Mouse (Mus musculus): ENCODE data around the gene Pla2g1b. TPM values are rescaled to one million over a fixed set of nuclear protein-coding genes. Genes with fewer than 3 reads are reported as not detected.

The Pla2g1b gene
- polyA plus RNA-seq, 1 experiment from 2014 or later: not detected

GRCm38 (mm10) chr5:115454422-115455090, 11.5 kb upstream of the Pla2g1b start:
- ATAC-seq (replicated peaks; ENCODE audit: insufficient number of reproducible peaks, low FRiP score, low TSS enrichment, low read depth): no peak
- Histone ChIP-seq H3K4me2 (ENCODE audit: low read depth, low read length) (no peak overlapping the region), H3K27ac (replicated peaks; ENCODE audit: low read depth, low read length) (no peak overlapping the region), H3K4me1 (ENCODE audit: control insufficient read depth, insufficient read depth, low read length) (no peaks in the 10 kb centered on the region), H3K9ac (replicated peaks; ENCODE audit: low read length) (no peak overlapping the region), H3K36me3 (replicated peaks; ENCODE audit: control insufficient read depth, insufficient read depth, low read depth, low read length) (peaks cover 16% of the 10 kb centered on the region), H3K9me3 (replicated peaks; ENCODE audit: control insufficient read depth, low read length) (no peaks in the 10 kb centered on the region), H3K4me3 (ENCODE audit: low read depth, low read length) (no peak overlapping the region), H3K27me3 (ENCODE audit: control insufficient read depth, insufficient read depth, low read length) (no peaks in the 10 kb centered on the region)
- DNase-seq (ENCODE audit: low spot score): no peak
- 86% methylated on average over 12 of the region's 12 CpGs for WGBS

- Histone ChIP-seq H3K27me3 (ENCODE audit: control insufficient read depth, insufficient read depth, low read length) (no peaks in the 10 kb centered on the region), H3K4me3 (ENCODE audit: low read depth, low read length) (no peak overlapping the region), H3K9me3 (replicated peaks; ENCODE audit: control insufficient read depth, low read length) (no peaks in the 10 kb centered on the region), H3K9ac (replicated peaks; ENCODE audit: low read length) (no peak overlapping the region), H3K4me2 (ENCODE audit: low read depth, low read length) (no peak overlapping the region), H3K36me3 (replicated peaks; ENCODE audit: control insufficient read depth, insufficient read depth, low read depth, low read length) (peaks cover 5% of the 10 kb centered on the region), H3K27ac (replicated peaks; ENCODE audit: low read depth, low read length) (no peak overlapping the region), H3K4me1 (ENCODE audit: control insufficient read depth, insufficient read depth, low read length) (no peaks in the 10 kb centered on the region)
- no peak for DNase-seq (ENCODE audit: low spot score)
- WGBS: 81% methylated on average over 7 of the region's 7 CpGs
- ATAC-seq (replicated peaks; ENCODE audit: insufficient number of reproducible peaks, low FRiP score, low TSS enrichment, low read depth): no peak; the same call in 1 of the 2 replicates
Observed at GRCm38 (mm10) chr5:115455838-115456237, 10.2 kb upstream of the Pla2g1b start.

- Histone ChIP-seq H3K4me3 (ENCODE audit: low read depth, low read length) (no peak overlapping the region), H3K36me3 (replicated peaks; ENCODE audit: control insufficient read depth, insufficient read depth, low read depth, low read length) (no peaks in the 10 kb centered on the region; the same call in none of the 2 replicates), H3K9me3 (replicated peaks; ENCODE audit: control insufficient read depth, low read length) (no peaks in the 10 kb centered on the region), H3K27ac (replicated peaks; ENCODE audit: low read depth, low read length) (no peak overlapping the region), H3K4me2 (ENCODE audit: low read depth, low read length) (no peak overlapping the region), H3K9ac (replicated peaks; ENCODE audit: low read length) (no peak overlapping the region), H3K4me1 (ENCODE audit: control insufficient read depth, insufficient read depth, low read length) (no peaks in the 10 kb centered on the region), H3K27me3 (ENCODE audit: control insufficient read depth, insufficient read depth, low read length) (no peaks in the 10 kb centered on the region)
- ATAC-seq (replicated peaks; ENCODE audit: insufficient number of reproducible peaks, low FRiP score, low TSS enrichment, low read depth): no peak
- DNase-seq (ENCODE audit: low spot score): no peak
- WGBS: 56% methylated on average over 13 of the region's 13 CpGs
Observed at GRCm38 (mm10) chr5:115458918-115459317, 7.1 kb upstream of the Pla2g1b start.

GRCm38 (mm10) chr5:115464408-115465115, 1.5 kb upstream of the Pla2g1b start:
- H3K27me3 ChIP-seq (ENCODE audit: control insufficient read depth, insufficient read depth, low read length): no peaks in the 10 kb centered on the region
- H3K4me2 ChIP-seq (ENCODE audit: low read depth, low read length): no peak overlapping the region
- DNase-seq (ENCODE audit: low spot score) (no peak), ATAC-seq (replicated peaks; ENCODE audit: insufficient number of reproducible peaks, low FRiP score, low TSS enrichment, low read depth) (no peak)
- WGBS: 77% methylated on average over 18 of the region's 18 CpGs
- H3K9ac ChIP-seq (replicated peaks; ENCODE audit: low read length): no peak overlapping the region
- no peak overlapping the region for H3K4me3 ChIP-seq (ENCODE audit: low read depth, low read length)
- H3K27ac ChIP-seq (replicated peaks; ENCODE audit: low read depth, low read length): no peak overlapping the region
- no peaks in the 10 kb centered on the region for H3K9me3 ChIP-seq (replicated peaks; ENCODE audit: control insufficient read depth, low read length)
- no peaks in the 10 kb centered on the region for H3K36me3 ChIP-seq (replicated peaks; ENCODE audit: control insufficient read depth, insufficient read depth, low read depth, low read length)
- no peaks in the 10 kb centered on the region for H3K4me1 ChIP-seq (ENCODE audit: control insufficient read depth, insufficient read depth, low read length)

- WGBS: 69% methylated on average over 6 of the region's 6 CpGs
- Histone ChIP-seq H3K27ac (replicated peaks; ENCODE audit: low read depth, low read length) (no peak overlapping the region), H3K9me3 (replicated peaks; ENCODE audit: control insufficient read depth, low read length) (no peaks in the 10 kb centered on the region), H3K27me3 (ENCODE audit: control insufficient read depth, insufficient read depth, low read length) (no peaks in the 10 kb centered on the region), H3K4me3 (ENCODE audit: low read depth, low read length) (no peak overlapping the region), H3K36me3 (replicated peaks; ENCODE audit: control insufficient read depth, insufficient read depth, low read depth, low read length) (no peaks in the 10 kb centered on the region), H3K4me1 (ENCODE audit: control insufficient read depth, insufficient read depth, low read length) (no peaks in the 10 kb centered on the region), H3K9ac (replicated peaks; ENCODE audit: low read length) (no peak overlapping the region), H3K4me2 (ENCODE audit: low read depth, low read length) (no peak overlapping the region)
- ATAC-seq (replicated peaks; ENCODE audit: insufficient number of reproducible peaks, low FRiP score, low TSS enrichment, low read depth): no peak
- no peak for DNase-seq (ENCODE audit: low spot score)
Observed at GRCm38 (mm10) chr5:115469791-115470190, 3.7 kb downstream of the Pla2g1b start.

- ATAC-seq (replicated peaks; ENCODE audit: insufficient number of reproducible peaks, low FRiP score, low TSS enrichment, low read depth): no peak
- DNase-seq (ENCODE audit: low spot score): peak; percentile 78
- Histone ChIP-seq H3K27me3 (ENCODE audit: control insufficient read depth, insufficient read depth, low read length) (no peaks in the 10 kb centered on the region), H3K9me3 (replicated peaks; ENCODE audit: control insufficient read depth, low read length) (no peaks in the 10 kb centered on the region), H3K36me3 (replicated peaks; ENCODE audit: control insufficient read depth, insufficient read depth, low read depth, low read length) (no peaks in the 10 kb centered on the region), H3K4me2 (ENCODE audit: low read depth, low read length) (no peak overlapping the region), H3K27ac (replicated peaks; ENCODE audit: low read depth, low read length) (no peak overlapping the region), H3K9ac (replicated peaks; ENCODE audit: low read length) (no peak overlapping the region), H3K4me3 (ENCODE audit: low read depth, low read length) (no peak overlapping the region), H3K4me1 (ENCODE audit: control insufficient read depth, insufficient read depth, low read length) (no peaks in the 10 kb centered on the region)
- WGBS: 35% methylated on average over 20 of the region's 20 CpGs
Observed at GRCm38 (mm10) chr5:115470766-115471531, 4.9 kb downstream of the Pla2g1b start.

GRCm38 (mm10) chr5:115473191-115473590, 7.1 kb downstream of the Pla2g1b start:
- ATAC-seq (replicated peaks; ENCODE audit: insufficient number of reproducible peaks, low FRiP score, low TSS enrichment, low read depth): no peak

More at GRCm38 (mm10) chr5:115473191-115473590, 7.1 kb downstream of the Pla2g1b start:
- H3K27ac ChIP-seq (replicated peaks; ENCODE audit: low read depth, low read length): no peak overlapping the region
- H3K9me3 ChIP-seq (replicated peaks; ENCODE audit: control insufficient read depth, low read length): no peaks in the 10 kb centered on the region
- H3K27me3 ChIP-seq (ENCODE audit: control insufficient read depth, insufficient read depth, low read length): no peaks in the 10 kb centered on the region
- H3K9ac ChIP-seq (replicated peaks; ENCODE audit: low read length): no peak overlapping the region
- H3K36me3 ChIP-seq (replicated peaks; ENCODE audit: control insufficient read depth, insufficient read depth, low read depth, low read length): no peaks in the 10 kb centered on the region
- 78% methylated on average over 10 of the region's 10 CpGs for WGBS
- no peak for DNase-seq (ENCODE audit: low spot score)
- H3K4me3 ChIP-seq (ENCODE audit: low read depth, low read length): no peak overlapping the region
- no peaks in the 10 kb centered on the region for H3K4me1 ChIP-seq (ENCODE audit: control insufficient read depth, insufficient read depth, low read length)
- no peak overlapping the region for H3K4me2 ChIP-seq (ENCODE audit: low read depth, low read length)

Data from embryonic facial prominence, embryonic 11.5 days (tissue).